Mouse (Mus musculus): ENCODE data around the gene Apex2. TPM values are rescaled to one million over a fixed set of nuclear protein-coding genes. Genes with fewer than 3 reads are reported as not detected.

Gene Apex2
- polyA plus RNA-seq, 2 experiments: 8.2 to 8.9 TPM

GRCm38 (mm10) chrX:150564644-150565357 is 24.9 kb downstream of the Apex2 start:
- DNase-seq (ENCODE audit: low read depth in 3 of 3, low spot score in 3 of 3) (peak; percentile 81 to 87 (median 85)), ATAC-seq (ENCODE audit: insufficient read depth) (peak; percentile 100)
- Histone ChIP-seq H3K9me3 (ENCODE audit: control insufficient read depth, low read length) (no peaks in the 10 kb centered on the region), H3K4me1 (replicated peaks; ENCODE audit: control insufficient read depth in 2 of 2, insufficient read depth in 2 of 2, low read length in 1 of 2) (peaks cover 23 to 26% of the 10 kb centered on the region in 2 experiments), H3K36me3 (replicated peaks; ENCODE audit: control insufficient read depth, insufficient read depth, low read depth) (peaks cover 85% of the 10 kb centered on the region), H3K27me3 (ENCODE audit: control insufficient read depth, insufficient read depth, low read length) (no peaks in the 10 kb centered on the region), H3K4me2 (ENCODE audit: low read depth) (peak overlapping the region; percentile 62), H3K9ac (replicated peaks) (peak overlapping the region; percentile 60), H3K27ac (peak overlapping the region; percentile 92), H3K4me3 (ENCODE audit: insufficient read depth in 1 of 2, low read depth in 2 of 2, low read length in 2 of 2) (peak overlapping the region; percentile 33 to 49)
- no peak for TF ChIP-seq CTCF (IDR thresholded peaks at IDR 0.05; ENCODE audit: low read depth)
- peak; percentile 98 for TF ChIP-seq EP300 (IDR thresholded peaks at IDR 0.05; ENCODE audit: low read depth)
- WGBS (ENCODE audit: insufficient replicate concordance): 43% methylated on average over 12 of the region's 12 CpGs

- no peak for DNase-seq (ENCODE audit: low read depth in 3 of 3, low spot score in 3 of 3)
- Histone ChIP-seq H3K4me2 (ENCODE audit: low read depth) (peak overlapping the region; percentile 85), H3K4me1 (replicated peaks; ENCODE audit: control insufficient read depth in 2 of 2, insufficient read depth in 2 of 2, low read length in 1 of 2) (peaks cover 10 to 30% of the 10 kb centered on the region in 2 experiments), H3K9ac (replicated peaks) (peak overlapping the region; percentile 5; the same call in 1 of the 2 replicates), H3K9me3 (ENCODE audit: control insufficient read depth, low read length) (no peaks in the 10 kb centered on the region), H3K36me3 (replicated peaks; ENCODE audit: control insufficient read depth, insufficient read depth, low read depth) (peaks cover 82% of the 10 kb centered on the region), H3K27ac (peak overlapping the region; percentile 66), H3K27me3 (ENCODE audit: control insufficient read depth, insufficient read depth, low read length) (no peaks in the 10 kb centered on the region), H3K4me3 (ENCODE audit: insufficient read depth in 1 of 2, low read depth in 2 of 2, low read length in 2 of 2) (peak overlapping the region in 1 of 2 experiments; percentile 37; a peak in 2 of 4 replicates)
- WGBS (ENCODE audit: insufficient replicate concordance): 44% methylated on average over 3 of the region's 3 CpGs
- no peak for ATAC-seq (ENCODE audit: insufficient read depth)
- TF ChIP-seq EP300 (IDR thresholded peaks at IDR 0.05; ENCODE audit: low read depth) (peak; percentile 15; the same call in 1 of the 2 replicates), CTCF (IDR thresholded peaks at IDR 0.05; ENCODE audit: low read depth) (no peak)
These were observed 35.6 kb downstream of the Apex2 start for GRCm38 (mm10) chrX:150554032-150554431.

- peak overlapping the region; percentile 85 for H3K4me2 ChIP-seq (ENCODE audit: low read depth)
- no peak for TF ChIP-seq EP300 (IDR thresholded peaks at IDR 0.05; ENCODE audit: low read depth)
- TF ChIP-seq CTCF (IDR thresholded peaks at IDR 0.05; ENCODE audit: low read depth): no peak
- H3K4me3 ChIP-seq (ENCODE audit: insufficient read depth in 1 of 2, low read depth in 2 of 2, low read length in 2 of 2): peak overlapping the region; percentile 47 to 75
- 86% methylated on average over 2 of the region's 2 CpGs for WGBS (ENCODE audit: insufficient replicate concordance)
- no peak for DNase-seq (ENCODE audit: low read depth in 3 of 3, low spot score in 3 of 3)
- no peaks in the 10 kb centered on the region for H3K27me3 ChIP-seq (ENCODE audit: control insufficient read depth, insufficient read depth, low read length)
- H3K27ac ChIP-seq: peak overlapping the region; percentile 95
- ATAC-seq (ENCODE audit: insufficient read depth): no peak
- no peaks in the 10 kb centered on the region for H3K9me3 ChIP-seq (ENCODE audit: control insufficient read depth, low read length)
- peak overlapping the region; percentile 50; the same call in 1 of the 2 replicates for H3K9ac ChIP-seq (replicated peaks)
- H3K4me1 ChIP-seq (replicated peaks; ENCODE audit: control insufficient read depth in 2 of 2, insufficient read depth in 2 of 2, low read length in 1 of 2): peaks cover 10 to 28% of the 10 kb centered on the region in 2 experiments
- H3K36me3 ChIP-seq (replicated peaks; ENCODE audit: control insufficient read depth, insufficient read depth, low read depth): peaks cover 62% of the 10 kb centered on the region
These were observed 37.7 kb downstream of the Apex2 start for GRCm38 (mm10) chrX:150551986-150552385.

- H3K27me3 ChIP-seq (ENCODE audit: control insufficient read depth, insufficient read depth, low read length): no peaks in the 10 kb centered on the region
- H3K4me1 ChIP-seq (replicated peaks; ENCODE audit: control insufficient read depth in 2 of 2, insufficient read depth in 2 of 2, low read length in 1 of 2): peaks cover 12 to 30% of the 10 kb centered on the region in 2 experiments
- H3K36me3 ChIP-seq (replicated peaks; ENCODE audit: control insufficient read depth, insufficient read depth, low read depth): peaks cover 43% of the 10 kb centered on the region
- peak overlapping the region; percentile 75 to 94 for H3K4me3 ChIP-seq (ENCODE audit: insufficient read depth in 1 of 2, low read depth in 2 of 2, low read length in 2 of 2)
- H3K27ac ChIP-seq: peak overlapping the region; percentile 97
- 22% methylated on average over 3 of the region's 3 CpGs for WGBS (ENCODE audit: insufficient replicate concordance)
- H3K9ac ChIP-seq (replicated peaks): peak overlapping the region; percentile 96
- no peaks in the 10 kb centered on the region for H3K9me3 ChIP-seq (ENCODE audit: control insufficient read depth, low read length)
- peak; percentile 95 for ATAC-seq (ENCODE audit: insufficient read depth)
- peak overlapping the region; percentile 85 for H3K4me2 ChIP-seq (ENCODE audit: low read depth)
- TF ChIP-seq CTCF (IDR thresholded peaks at IDR 0.05; ENCODE audit: low read depth): no peak
- peak; percentile 99 for TF ChIP-seq EP300 (IDR thresholded peaks at IDR 0.05; ENCODE audit: low read depth)
- peak; percentile 92 for DNase-seq (ENCODE audit: low read depth in 3 of 3, low spot score in 3 of 3)
These were observed 40.0 kb downstream of the Apex2 start for GRCm38 (mm10) chrX:150549639-150550038.

GRCm38 (mm10) chrX:150547239-150547638 is 42.4 kb downstream of the Apex2 start, which contains the start of gene Alas2:
Gene Alas2 (plus strand): TSS chrX:150547375.
- Histone ChIP-seq H3K9ac (replicated peaks) (peak within 1 kb of the TSS; percentile 96), H3K27me3 (ENCODE audit: control insufficient read depth, insufficient read depth, low read length) (no peaks in the 10 kb centered on the region), H3K27ac (peak within 1 kb of the TSS; percentile 97), H3K4me3 (ENCODE audit: insufficient read depth in 1 of 2, low read depth in 2 of 2, low read length in 2 of 2) (peak within 1 kb of the TSS; percentile 75 to 94), H3K9me3 (ENCODE audit: control insufficient read depth, low read length) (no peaks in the 10 kb centered on the region), H3K36me3 (replicated peaks; ENCODE audit: control insufficient read depth, insufficient read depth, low read depth) (peaks cover 22% of the 10 kb centered on the region), H3K4me1 (replicated peaks; ENCODE audit: control insufficient read depth in 2 of 2, insufficient read depth in 2 of 2, low read length in 1 of 2) (peaks cover 8 to 22% of the 10 kb centered on the region in 2 experiments), H3K4me2 (ENCODE audit: low read depth) (peak within 1 kb of the TSS; percentile 71)
- DNase-seq (ENCODE audit: low read depth in 3 of 3, low spot score in 3 of 3) (peak; percentile 37 to 49 (median 44)), ATAC-seq (ENCODE audit: insufficient read depth) (peak; percentile 60)
- WGBS (ENCODE audit: insufficient replicate concordance): 25% methylated on average over 5 of the region's 5 CpGs
- TF ChIP-seq EP300 (IDR thresholded peaks at IDR 0.05; ENCODE audit: low read depth) (no peak), CTCF (IDR thresholded peaks at IDR 0.05; ENCODE audit: low read depth) (no peak)

Data from liver, embryonic 14.5 days (tissue).